In genomic region chr10:75661381-75661780, GRCm38 (mm10) we compare ENCODE assay signal across 17 mouse cellular contexts. TPM values are rescaled to one million over a fixed set of nuclear protein-coding genes. Genes with fewer than 3 reads are reported as not detected.
DNase-seq lines count a peak whose midpoint lies in the region; ATAC-seq lines count a peak whose summit lies in the region.
"Had no signal": no experiment of that assay in that cellular context is flagged by ENCODE, and none has a peak within 500 bp of the region (broad histone marks: within the 10 kb centered on the region; RNA-seq: fewer than 3 reads in every experiment).

No protein-coding gene starts in this region.

- no peaks in the 10 kb centered on the region for H3K27me3 ChIP-seq in hindbrain, embryonic 15.5 days
- H3K27me3 ChIP-seq in hindbrain, embryonic 11.5 days (ENCODE audit: control insufficient read depth, insufficient read depth, low read length), result no peaks in the 10 kb centered on the region
- H3K27me3 ChIP-seq in intestine, embryonic 16.5 days (replicated peaks; ENCODE audit: control insufficient read depth, insufficient read depth, low read length), result no peaks in the 10 kb centered on the region
- H3K27me3 ChIP-seq: CH12.LX; kidney, embryonic 15.5 days; lung, embryonic 15.5 days had no signal

- peaks cover 26% of the 10 kb centered on the region for H3K36me3 ChIP-seq in hindbrain, embryonic 15.5 days
- peaks cover 7% of the 10 kb centered on the region; the same call in 1 of the 2 replicates for H3K36me3 ChIP-seq in hindbrain, embryonic 11.5 days (ENCODE audit: control insufficient read depth, insufficient read depth, low read length)
- H3K36me3 ChIP-seq in intestine, embryonic 16.5 days (ENCODE audit: control insufficient read depth, insufficient read depth, low read length), result peaks cover 19% of the 10 kb centered on the region

- no peak overlapping the region for H3K9ac ChIP-seq in hindbrain, embryonic 15.5 days
- no peak overlapping the region for H3K9ac ChIP-seq in hindbrain, embryonic 11.5 days (ENCODE audit: low read depth, low read length)
- no peak overlapping the region for H3K9ac ChIP-seq in intestine, embryonic 16.5 days (ENCODE audit: low read depth, low read length)
- H3K9ac ChIP-seq: kidney, embryonic 15.5 days; lung, embryonic 15.5 days had no signal

- DNase-seq in cerebellum, adult 11 months, result peak; percentile 53
- DNase-seq in cerebellum, adult 8-10 months, result no peak
- no peak for DNase-seq in hindbrain, embryonic 11.5 days (ENCODE audit: low spot score)
- peak; percentile 42 for DNase-seq in right cerebral cortex, postnatal 4 days
- no peak for DNase-seq in right cerebral cortex, adult 2 months (ENCODE audit: low spot score in 2 of 2)
- DNase-seq in left cerebral cortex, postnatal 14 days (ENCODE audit: low spot score in 2 of 2), result no peak
- DNase-seq: adrenal gland, postnatal 14 days; right cerebral cortex, postnatal 14 days; thymus, postnatal 4 days had no signal

- no peak overlapping the region for H3K4me2 ChIP-seq in hindbrain, embryonic 15.5 days
- no peak overlapping the region for H3K4me2 ChIP-seq in hindbrain, embryonic 11.5 days (replicated peaks; ENCODE audit: low read depth, low read length)
- no peak overlapping the region for H3K4me2 ChIP-seq in intestine, embryonic 16.5 days (ENCODE audit: low read depth, low read length)
- H3K4me2 ChIP-seq: kidney, embryonic 15.5 days; lung, embryonic 15.5 days had no signal

- 64% methylated on average over 6 of the region's 6 CpGs for WGBS in hindbrain, embryonic 15.5 days
- WGBS in hindbrain, embryonic 11.5 days, result 86% methylated on average over 6 of the region's 6 CpGs
- WGBS in intestine, embryonic 16.5 days, result 71% methylated on average over 6 of the region's 6 CpGs

- H3K9me3 ChIP-seq in hindbrain, embryonic 15.5 days, result no peaks in the 10 kb centered on the region
- no peaks in the 10 kb centered on the region for H3K9me3 ChIP-seq in hindbrain, embryonic 11.5 days (ENCODE audit: control insufficient read depth, low read length)
- H3K9me3 ChIP-seq in intestine, embryonic 16.5 days (ENCODE audit: control insufficient read depth, low read length), result no peaks in the 10 kb centered on the region
- H3K9me3 ChIP-seq: kidney, embryonic 15.5 days; lung, embryonic 15.5 days had no signal

- intact Hi-C loops in left cerebral cortex, postnatal 14 days (cut with DNase I), result no loop called here

- H3K4me1 ChIP-seq in hindbrain, embryonic 15.5 days (replicated peaks), result peaks cover 46% of the 10 kb centered on the region
- H3K4me1 ChIP-seq in hindbrain, embryonic 11.5 days (replicated peaks; ENCODE audit: control insufficient read depth, insufficient read depth, low read length), result no peaks in the 10 kb centered on the region
- peaks cover 5% of the 10 kb centered on the region; the same call in 1 of the 2 replicates for H3K4me1 ChIP-seq in intestine, embryonic 16.5 days (ENCODE audit: control insufficient read depth, insufficient read depth, low read length)

- no peak overlapping the region for H3K4me3 ChIP-seq in hindbrain, embryonic 15.5 days
- H3K4me3 ChIP-seq in hindbrain, embryonic 11.5 days (ENCODE audit: low read depth, low read length), result no peak overlapping the region
- no peak overlapping the region for H3K4me3 ChIP-seq in intestine, embryonic 16.5 days (ENCODE audit: low read length)
- H3K4me3 ChIP-seq: kidney, embryonic 15.5 days; layer of hippocampus, adult 2 months; left cerebral cortex, adult 2 months; lung, embryonic 15.5 days; myocyte had no signal

- peak overlapping the region; percentile 59 for H3K27ac ChIP-seq in hindbrain, embryonic 15.5 days (replicated peaks)
- H3K27ac ChIP-seq in hindbrain, embryonic 11.5 days (ENCODE audit: low read depth, low read length), result no peak overlapping the region
- H3K27ac ChIP-seq in intestine, embryonic 16.5 days (ENCODE audit: low read length), result no peak overlapping the region
- H3K27ac ChIP-seq: kidney, embryonic 15.5 days; left cerebral cortex, adult 2 months; lung, embryonic 15.5 days had no signal

- peak; percentile 66 for ATAC-seq in hindbrain, embryonic 15.5 days (ENCODE audit: low FRiP score, low read depth)
- no peak for ATAC-seq in hindbrain, embryonic 11.5 days (ENCODE audit: low FRiP score)
- no peak for ATAC-seq in intestine, embryonic 16.5 days

RNA-seq across cellular contexts. Expression of gene Susd2, which starts 17.6 kb away (rescaled TPM):
- 7.9 and 8.1 TPM in 2 replicates for polyA plus RNA-seq in hindbrain, embryonic 15.5 days (2015; fragmentation: Nextera tagmentation; extraction: Ambion mirVana)
- 2.1 and 2.7 TPM in 2 replicates for polyA plus RNA-seq in hindbrain, embryonic 11.5 days (2014; fragmentation: Nextera tagmentation; extraction: Ambion mirVana)
- total RNA-seq in left cerebral cortex, postnatal 14 days (2021), result 1 to 10 TPM; 4.3 to 4.8 TPM
- 19.1 and 23.3 TPM in 2 replicates for polyA plus RNA-seq in intestine, embryonic 16.5 days (2015; fragmentation: Nextera tagmentation; extraction: Ambion mirVana)

Comparison
In these comparisons a context has a peak if more than half of its experiments do, and no peak if none do; other contexts are left out.
1. DNase-seq: peak in cerebellum, adult 11 months (single experiment) and right cerebral cortex, postnatal 4 days (single experiment); none in cerebellum, adult 8-10 months (single experiment), hindbrain, embryonic 11.5 days (single experiment), right cerebral cortex, adult 2 months (0 of 2) and left cerebral cortex, postnatal 14 days (0 of 2).